Comparison of ENCODE assay signal across 16 mouse cellular contexts in genomic region chr14:46678935-46679334, GRCm38 (mm10).
"Had no signal": no experiment of that assay in that cellular context is flagged by ENCODE, and none has a peak within 500 bp of the region (broad histone marks: within the 10 kb centered on the region; RNA-seq: fewer than 3 reads in every experiment).

No protein-coding gene starts in this region.

- H3K4me3 ChIP-seq: limb, embryonic 15.5 days; megakaryocyte, embryonic 14.5 days; midbrain, embryonic 15.5 days; neural tube, embryonic 13.5 days had no signal

- H3K9me3 ChIP-seq: limb, embryonic 15.5 days; midbrain, embryonic 15.5 days; neural tube, embryonic 13.5 days had no signal

- H3K4me2 ChIP-seq: limb, embryonic 15.5 days; midbrain, embryonic 11.5 days; midbrain, embryonic 15.5 days; neural tube, embryonic 13.5 days had no signal

- H3K27ac ChIP-seq: limb, embryonic 15.5 days; liver, embryonic 14.5 days; midbrain, embryonic 15.5 days; neural tube, embryonic 13.5 days had no signal

- H3K27me3 ChIP-seq: limb, embryonic 15.5 days; megakaryocyte, embryonic 14.5 days; midbrain, embryonic 15.5 days; neural tube, embryonic 13.5 days had no signal

- H3K9ac ChIP-seq: limb, embryonic 15.5 days; liver, embryonic 14.5 days; midbrain, embryonic 15.5 days; neural tube, embryonic 13.5 days had no signal

- DNase-seq: kidney, adult 18-20 months; kidney, postnatal 14 days; lung, adult 18-20 months; lung, postnatal 4 days; retina, postnatal 1 day; right cerebral cortex, postnatal 4 days; spleen, adult 18-20 months; thymus, adult 2 months; thymus, postnatal 36 days had no signal

- ATAC-seq: lung, postnatal 0 days; midbrain, embryonic 15.5 days had no signal

- H3K4me1 ChIP-seq: midbrain, embryonic 15.5 days; neural tube, embryonic 13.5 days had no signal

- H3K36me3 ChIP-seq: limb, embryonic 15.5 days; midbrain, embryonic 15.5 days; neural tube, embryonic 13.5 days had no signal
